Mouse (Mus musculus): ENCODE data around the gene Rnf144a. TPM values are rescaled to one million over a fixed set of nuclear protein-coding genes. Genes with fewer than 3 reads are reported as not detected.
"Not testable (repeated sequence)": the region's sequence is repeated elsewhere in the genome, so short reads cannot be mapped to it uniquely, and the experiment has no call there.

The Rnf144a gene
- total RNA-seq, 2 experiments from 2014 or later: 42.4 to 54.3 TPM

- intact Hi-C loops (cut with DNase I): no loop called here
- DNase-seq: no peak
These were observed 81.4 kb downstream of the Rnf144a start for GRCm38 (mm10) chr12:26333678-26334077.

GRCm38 (mm10) chr12:26331048-26331447, 84.0 kb downstream of the Rnf144a start:
- intact Hi-C loops (cut with DNase I): no loop called here
- peak; percentile 79 to 83 for DNase-seq

GRCm38 (mm10) chr12:26329756-26330155, 85.3 kb downstream of the Rnf144a start:
- no peak for DNase-seq
- intact Hi-C loops (cut with DNase I): no loop called here

GRCm38 (mm10) chr12:26329031-26329675, 85.9 kb downstream of the Rnf144a start:
- intact Hi-C loops (cut with DNase I): no loop called here

GRCm38 (mm10) chr12:26323783-26324364, 91.2 kb downstream of the Rnf144a start:
- intact Hi-C loops (cut with DNase I): no loop called here
- DNase-seq: no peak

More at GRCm38 (mm10) chr12:26329031-26329675, 85.9 kb downstream of the Rnf144a start:
- no peak for DNase-seq

- intact Hi-C loops (cut with DNase I): loop anchor here (10.0 kb wide), 1 partner anchor 451 kb away; no protein-coding TSS in a partner anchor
- DNase-seq: peak; percentile 29 to 38
These were observed 98.8 kb downstream of the Rnf144a start for GRCm38 (mm10) chr12:26316261-26316660.

GRCm38 (mm10) chr12:26314959-26315358, 100.1 kb downstream of the Rnf144a start:
- intact Hi-C loops (cut with DNase I): loop anchor here (2.0 to 10.0 kb wide), 2 partner anchors 100 to 450 kb away; partner anchors contain the start of gene Rnf144a
- peak; percentile 53 to 67 for DNase-seq

- peak; percentile 61 to 76 for DNase-seq
- intact Hi-C loops (cut with DNase I): loop anchor here (10.0 kb wide), 1 partner anchor 447 kb away; no protein-coding TSS in a partner anchor
These were observed 103.5 kb downstream of the Rnf144a start for GRCm38 (mm10) chr12:26311548-26311947.

- intact Hi-C loops (cut with DNase I): loop anchor here (10.0 kb wide), 1 partner anchor 445 kb away; no protein-coding TSS in a partner anchor
- DNase-seq: no peak
These were observed 104.8 kb downstream of the Rnf144a start for GRCm38 (mm10) chr12:26310247-26310646.

GRCm38 (mm10) chr12:26302886-26303285, 112.2 kb downstream of the Rnf144a start:
- intact Hi-C loops (cut with DNase I): no loop called here
- DNase-seq: no peak

GRCm38 (mm10) chr12:26299515-26300090, 115.5 kb downstream of the Rnf144a start:
- DNase-seq: no peak
- intact Hi-C loops (cut with DNase I): no loop called here

- intact Hi-C loops (cut with DNase I); DNase-seq: not testable (repeated sequence)
These were observed 119.1 kb downstream of the Rnf144a start for GRCm38 (mm10) chr12:26295995-26296394.

- intact Hi-C loops (cut with DNase I): no loop called here
- DNase-seq: no peak
These were observed 125.9 kb downstream of the Rnf144a start for GRCm38 (mm10) chr12:26289200-26289599.

- no peak for DNase-seq
- intact Hi-C loops (cut with DNase I): no loop called here
These were observed 126.7 kb downstream of the Rnf144a start for GRCm38 (mm10) chr12:26288347-26288746.

- intact Hi-C loops (cut with DNase I): no loop called here
- no peak for DNase-seq
These were observed 129.1 kb downstream of the Rnf144a start for GRCm38 (mm10) chr12:26285939-26286338.

GRCm38 (mm10) chr12:26285460-26285859, 129.6 kb downstream of the Rnf144a start:
- intact Hi-C loops (cut with DNase I): no loop called here
- no peak for DNase-seq

- intact Hi-C loops (cut with DNase I): no loop called here
- DNase-seq: peak; percentile 2 to 13
These were observed 134.2 kb downstream of the Rnf144a start for GRCm38 (mm10) chr12:26280719-26281480.

- DNase-seq: peak; percentile 56 to 74
- intact Hi-C loops (cut with DNase I): loop anchor here (2.0 to 5.0 kb wide), 2 partner anchors 1184 to 1245 kb away; no protein-coding TSS in a partner anchor
These were observed 137.9 kb downstream of the Rnf144a start for GRCm38 (mm10) chr12:26277002-26277669.

GRCm38 (mm10) chr12:26276556-26276955, 138.5 kb downstream of the Rnf144a start:
- intact Hi-C loops (cut with DNase I): loop anchor here (2.0 to 5.0 kb wide), 2 partner anchors 1184 to 1244 kb away; no protein-coding TSS in a partner anchor

More at GRCm38 (mm10) chr12:26276556-26276955, 138.5 kb downstream of the Rnf144a start:
- no peak for DNase-seq

All from heart, postnatal 10 days (tissue).